Mouse (Mus musculus) common myeloid progenitor, adult 5-6 weeks (primary cell): ENCODE results near the gene Slc9a2. TPM values are rescaled to one million over a fixed set of nuclear protein-coding genes. Genes with fewer than 3 reads are reported as not detected.

Source experiments
- ATAC-seq: replicated peaks from 2 replicates; pipeline ENCODE4 v1.8.0; 2016; ENCODE audit warnings: low read depth, mild to moderate bottlenecking, moderate TSS enrichment, inconsistent platforms; ENCODE audit not compliant: poor library complexity, severe bottlenecking
- total RNA-seq: library from RNA; stranded (forward); fragments of 200-1000, 187-1606 nt; gene quantifications from 2 replicates; pipeline ENCODE4 v1.2.3, GENCODE M21; 2017

The Slc9a2 gene
- total RNA-seq, 1 experiment from 2014 or later = 0.50 TPM

DNA sequence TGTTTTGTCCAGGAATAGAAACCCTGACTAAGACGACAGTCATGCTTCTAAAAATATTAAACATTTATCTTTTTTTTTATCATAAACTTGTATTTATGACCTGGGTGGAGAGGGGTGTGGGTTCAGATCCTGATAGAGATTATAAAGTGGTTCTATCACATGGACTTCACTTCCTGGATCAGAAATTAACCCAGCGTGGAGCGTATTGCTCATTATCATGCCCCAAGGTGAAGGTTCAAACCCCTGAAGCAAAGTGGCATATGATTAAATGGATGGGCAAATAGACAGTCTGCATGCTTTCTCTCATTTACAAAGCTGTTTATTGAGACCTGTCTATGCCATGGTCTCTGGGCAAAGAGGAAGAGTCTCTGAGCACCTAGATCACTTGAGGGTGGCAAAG lies 96.4 kb downstream of the Slc9a2 start:
- ATAC-seq = no peak

GRCm38 (mm10) chr1:40783450-40783849 lies 103.1 kb downstream of the Slc9a2 start:
- no peak for ATAC-seq

GRCm38 (mm10) chr1:40784306-40784705 lies 103.9 kb downstream of the Slc9a2 start:
- ATAC-seq = no peak

- ATAC-seq = no peak
Observed at GRCm38 (mm10) chr1:40785876-40786445, 105.6 kb downstream of the Slc9a2 start.

DNA sequence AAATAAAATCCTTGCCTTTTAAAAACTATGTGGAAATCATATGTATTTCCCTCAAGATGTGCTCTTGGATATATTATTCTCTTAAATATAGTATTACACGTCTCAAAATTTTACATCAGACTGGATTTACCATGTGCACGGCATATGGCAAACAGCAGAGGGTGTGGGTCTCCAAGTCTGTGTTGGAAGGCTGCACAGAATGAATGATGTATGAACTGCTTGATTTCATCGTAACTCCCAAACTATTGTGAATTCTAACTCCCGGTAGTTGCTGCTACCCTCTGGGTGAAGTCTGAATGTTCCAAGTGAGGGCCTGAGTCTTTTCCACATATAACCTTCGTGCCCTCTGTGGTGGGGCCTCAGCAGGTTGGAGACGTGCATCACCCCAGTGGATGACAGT lies 108.6 kb downstream of the Slc9a2 start:
- ATAC-seq = no peak

DNA sequence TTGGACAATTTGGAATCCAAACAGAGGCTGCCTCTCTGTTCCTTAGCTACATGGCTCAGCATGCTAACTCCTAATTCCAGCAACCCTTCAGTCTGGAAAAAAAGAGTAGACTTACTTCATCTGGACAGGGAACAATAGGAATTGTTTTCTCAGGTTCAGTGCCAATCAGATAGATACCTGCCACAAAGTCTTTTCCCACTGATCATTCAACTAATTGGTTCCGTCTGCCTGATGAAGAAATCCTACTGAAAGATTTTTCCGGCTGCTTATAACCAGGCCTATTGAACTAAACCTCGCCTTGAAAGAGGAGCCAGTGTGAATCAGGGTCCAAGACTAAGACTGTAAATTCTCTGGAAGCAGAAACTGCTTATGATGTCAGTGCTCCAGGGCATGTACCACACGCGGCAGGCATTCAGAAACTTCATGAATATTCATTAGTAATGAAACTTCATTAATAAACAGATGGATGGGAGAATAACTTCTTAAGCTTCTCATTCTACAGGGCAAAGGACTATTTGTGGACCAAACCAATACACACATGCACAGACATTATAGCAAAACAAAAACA lies 109.4 kb downstream of the Slc9a2 start:
- ATAC-seq = peak; percentile 15; the same call in 1 of the 2 replicates

- peak; percentile 92 for ATAC-seq
Observed at GRCm38 (mm10) chr1:40790324-40791141, 110.2 kb downstream of the Slc9a2 start, which contains the start of gene Mfsd9. Gene Mfsd9, minus strand, starts transcription at chr1:40790687.

DNA sequence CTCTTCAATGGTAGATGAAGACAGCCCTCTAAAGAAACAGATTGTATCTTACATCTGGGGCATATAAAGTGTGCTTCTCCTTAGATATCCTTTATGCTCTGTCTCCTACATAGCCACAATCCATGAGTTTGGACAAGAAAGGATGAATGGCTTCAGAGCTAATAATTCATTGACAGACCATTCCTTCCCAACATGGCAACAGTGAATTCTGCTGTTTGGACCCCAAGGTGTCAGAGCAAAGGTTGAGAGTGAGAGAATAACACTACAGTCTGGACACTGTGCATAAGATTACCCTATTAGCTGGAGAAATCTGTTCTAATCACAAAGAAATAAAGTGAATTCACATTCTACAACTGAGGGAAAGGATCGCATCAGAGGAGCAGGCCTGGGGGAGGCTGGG lies 115.1 kb downstream of the Slc9a2 start:
- ATAC-seq = no peak

DNA sequence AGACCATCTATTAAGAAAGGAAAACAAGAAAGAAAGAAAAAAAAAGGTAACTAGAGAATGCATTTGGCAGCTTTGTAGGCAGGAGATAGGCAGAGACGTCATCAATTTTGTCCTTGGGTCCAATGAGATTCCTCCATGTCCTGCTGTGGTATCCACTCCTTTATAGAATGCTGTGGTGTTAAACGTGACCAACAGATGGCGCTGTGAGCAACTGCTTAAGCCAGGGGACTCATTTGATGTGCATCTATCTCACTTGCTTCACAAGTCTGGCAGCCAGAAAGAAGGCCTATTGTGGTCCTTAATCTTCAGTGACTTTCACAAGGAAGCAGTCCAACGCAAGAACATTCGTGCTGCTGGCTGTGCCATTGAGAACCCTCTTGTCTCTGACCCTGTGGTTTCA lies 117.0 kb downstream of the Slc9a2 start:
- peak; percentile 98 for ATAC-seq

- no peak for ATAC-seq
Observed at GRCm38 (mm10) chr1:40799121-40799520, 118.7 kb downstream of the Slc9a2 start.

- ATAC-seq = peak; percentile 48
Observed at GRCm38 (mm10) chr1:40800908-40801307, 120.5 kb downstream of the Slc9a2 start.

DNA sequence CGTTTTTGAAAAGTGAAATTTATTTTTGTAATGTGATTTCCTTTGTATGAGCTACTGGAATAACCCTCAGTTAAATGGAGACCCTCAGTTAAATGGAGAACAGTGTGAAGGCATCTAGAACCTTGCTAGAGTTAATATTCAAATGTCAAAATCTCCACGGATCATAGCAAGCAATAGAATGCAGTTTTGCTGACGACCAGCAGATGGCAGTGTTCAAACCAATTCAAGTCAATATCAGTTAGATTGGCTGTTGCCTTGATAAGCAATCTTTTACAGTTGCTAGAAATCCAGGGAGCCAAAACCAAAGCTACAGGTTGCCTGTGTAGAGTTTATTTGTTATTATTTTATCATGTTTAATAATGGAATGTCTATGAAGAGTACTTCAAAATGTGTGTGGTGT lies 122.4 kb downstream of the Slc9a2 start:
- ATAC-seq = peak; percentile 73; the same call in 1 of the 2 replicates

DNA sequence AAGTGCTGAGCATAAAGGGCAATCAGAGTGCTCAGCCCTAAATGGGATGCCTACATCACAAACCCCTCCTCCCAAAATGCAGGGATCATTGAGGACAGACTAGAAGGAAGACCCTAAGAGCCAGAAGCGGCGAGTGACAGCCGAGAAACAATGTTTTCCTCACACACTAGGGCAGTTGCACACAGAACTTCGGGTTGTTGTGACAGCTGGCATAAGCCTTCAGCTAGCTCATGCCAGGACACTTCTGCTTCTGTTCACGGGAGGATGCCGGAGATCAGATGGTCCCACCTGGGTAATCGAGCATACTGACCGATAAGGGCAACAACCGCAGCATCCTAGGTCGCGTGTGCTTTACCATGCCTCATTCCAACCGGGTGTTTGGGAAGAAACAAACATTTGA lies 123.7 kb downstream of the Slc9a2 start:
- ATAC-seq = no peak

- ATAC-seq = no peak
Observed at GRCm38 (mm10) chr1:40805351-40805750, 125.0 kb downstream of the Slc9a2 start, which contains the start of gene Tmem182. Gene Tmem182, plus strand, starts transcription at chr1:40805601.

- ATAC-seq = no peak
Observed at GRCm38 (mm10) chr1:40805891-40806290, 125.5 kb downstream of the Slc9a2 start.

GRCm38 (mm10) chr1:40808643-40809042 lies 128.3 kb downstream of the Slc9a2 start:
- ATAC-seq = no peak

- ATAC-seq = 0 out of 2 replicates have a peak, but pooled peaks have one; percentile 29
Observed at GRCm38 (mm10) chr1:40815071-40815845, 134.9 kb downstream of the Slc9a2 start.
